Mouse (Mus musculus) thymus, adult 2 months (tissue): ENCODE results near the gene Spry1. TPM values are rescaled to one million over a fixed set of nuclear protein-coding genes. Genes with fewer than 3 reads are reported as not detected.

ENCODE experiments used
- DNase-seq: peaks from one replicate; pipeline ENCODE4 v3.0.0; 2021
- H3K27ac ChIP-seq: fragments of 200-500 bp; 2 replicates; pipeline ENCODE4 v1.5.1; 2012; ENCODE audit warnings: low read length, control low read depth; ENCODE audit not compliant: control insufficient read depth, insufficient read depth
- H3K27me3 ChIP-seq: fragments of 200-500 bp; 2 replicates; pipeline ENCODE4 v1.6.1; 2012; ENCODE audit warnings: mild to moderate bottlenecking, low read length, moderate library complexity, mixed read lengths; ENCODE audit not compliant: control insufficient read depth, insufficient read depth
- H3K36me3 ChIP-seq: fragments of 200-500 bp; 2 replicates; pipeline ENCODE4 v1.6.1; 2012; ENCODE audit warnings: mild to moderate bottlenecking, low read length, moderate library complexity; ENCODE audit not compliant: control insufficient read depth, insufficient read depth
- H3K4me1 ChIP-seq: fragments of 200-500 bp; replicated peaks from 2 replicates; pipeline ENCODE4 v1.6.1; 2012; ENCODE audit warnings: low read length; ENCODE audit not compliant: control insufficient read depth, insufficient read depth
- H3K4me3 ChIP-seq: fragments of 200-500 bp; 2 replicates; pipeline ENCODE4 v1.5.1; 2012; ENCODE audit warnings: mild to moderate bottlenecking, low read length, control low read depth, moderate library complexity; ENCODE audit not compliant: control insufficient read depth, insufficient read depth
- CTCF ChIP-seq: fragments of 200-500 bp; IDR thresholded peaks from 2 replicates; pipeline ENCODE4 v1.5.1; 2012; ENCODE audit warnings: mild to moderate bottlenecking, control low read depth, low read length, moderate library complexity, borderline replicate concordance; ENCODE audit not compliant: control insufficient read depth, poor library complexity, insufficient read depth; ENCODE audit errors: extremely low read depth
- POLR2A ChIP-seq: fragments of 200-500 bp; IDR thresholded peaks from 2 replicates; pipeline ENCODE4 v1.6.1; 2012; ENCODE audit warnings: mild to moderate bottlenecking, low read length, control low read depth, moderate library complexity; ENCODE audit not compliant: control insufficient read depth, poor library complexity, insufficient read depth; ENCODE audit errors: extremely low read depth
- WGBS: fragments of 180-500 bp; shearing (Covaris S2); methylation state at CpG from one replicate; pipeline ENCODE4 v1.1.7; 2018; 5-methylcytosine and 5-hydroxymethylcytosine counted together
- polyA plus RNA-seq: library from polyadenylated mRNA; depleted of rRNA; stranded (reverse); fragments of >200 nt; gene quantifications from 2 replicates; pipeline ENCODE4 v1.2.3, GENCODE M21; 2012

Gene Spry1
- polyA plus RNA-seq, 1 experiment = 12.7 TPM

- Histone ChIP-seq H3K27me3 (no peaks in the 10 kb centered on the region), H3K36me3 (no peaks in the 10 kb centered on the region), H3K4me3 (peak overlapping the region; percentile 38), H3K27ac (no peak overlapping the region), H3K4me1 (peaks cover 21% of the 10 kb centered on the region)
- DNase-seq = peak; percentile 32
- whole genome bisulfite sequencing = 18% methylated on average over 20 of the region's 20 CpGs
- TF ChIP-seq CTCF (no peak), POLR2A (no peak)
These were observed 16.3 kb downstream of the Spry1 start for GRCm38 (mm10) chr3:37655933-37656633.

GRCm38 (mm10) chr3:37657009-37657408, 17.3 kb downstream of the Spry1 start:
- H3K36me3 ChIP-seq = no peaks in the 10 kb centered on the region
- no peak overlapping the region for H3K27ac ChIP-seq
- peaks cover 21% of the 10 kb centered on the region for H3K4me1 ChIP-seq
- 17% methylated on average over 8 of the region's 8 CpGs for WGBS
- TF ChIP-seq CTCF = no peak
- no peak for TF ChIP-seq POLR2A
- H3K27me3 ChIP-seq = no peaks in the 10 kb centered on the region
- no peak overlapping the region for H3K4me3 ChIP-seq
- DNase-seq = no peak

DNA sequence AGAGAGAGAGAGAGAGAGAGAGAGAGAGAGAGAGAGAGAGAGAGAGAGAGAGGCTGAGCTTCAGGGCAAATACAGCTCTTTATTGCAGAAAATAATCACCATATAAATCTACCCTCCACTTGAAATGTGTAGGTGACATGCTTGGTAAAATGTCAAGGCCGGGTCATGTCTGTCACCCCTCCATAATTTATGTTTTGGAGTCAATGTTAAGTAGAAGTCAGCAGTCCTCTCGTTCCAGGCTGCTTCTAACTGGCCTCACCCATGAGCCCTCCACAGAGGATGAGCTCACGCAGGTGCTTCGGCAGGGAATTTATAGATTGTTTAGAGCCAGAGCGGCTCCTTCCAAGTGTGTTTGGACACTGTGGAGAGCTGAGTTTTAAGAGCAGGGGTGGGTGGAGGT, 18.4 kb downstream of the Spry1 start:
- TF ChIP-seq POLR2A = no peak
- no peak for TF ChIP-seq CTCF
- WGBS = 84% methylated on average over 5 of the region's 5 CpGs
- H3K36me3 ChIP-seq = no peaks in the 10 kb centered on the region
- H3K27me3 ChIP-seq = no peaks in the 10 kb centered on the region
- H3K27ac ChIP-seq = no peak overlapping the region
- peaks cover 21% of the 10 kb centered on the region for H3K4me1 ChIP-seq
- H3K4me3 ChIP-seq = no peak overlapping the region
- no peak for DNase-seq

GRCm38 (mm10) chr3:37659621-37660020, 19.9 kb downstream of the Spry1 start:
- TF ChIP-seq CTCF = no peak
- TF ChIP-seq POLR2A = no peak
- Histone ChIP-seq H3K4me1 (peaks cover 12% of the 10 kb centered on the region), H3K27me3 (no peaks in the 10 kb centered on the region), H3K27ac (no peak overlapping the region), H3K36me3 (no peaks in the 10 kb centered on the region), H3K4me3 (no peak overlapping the region)
- 42% methylated on average over 6 of the region's 6 CpGs for WGBS
- DNase-seq = no peak

DNA sequence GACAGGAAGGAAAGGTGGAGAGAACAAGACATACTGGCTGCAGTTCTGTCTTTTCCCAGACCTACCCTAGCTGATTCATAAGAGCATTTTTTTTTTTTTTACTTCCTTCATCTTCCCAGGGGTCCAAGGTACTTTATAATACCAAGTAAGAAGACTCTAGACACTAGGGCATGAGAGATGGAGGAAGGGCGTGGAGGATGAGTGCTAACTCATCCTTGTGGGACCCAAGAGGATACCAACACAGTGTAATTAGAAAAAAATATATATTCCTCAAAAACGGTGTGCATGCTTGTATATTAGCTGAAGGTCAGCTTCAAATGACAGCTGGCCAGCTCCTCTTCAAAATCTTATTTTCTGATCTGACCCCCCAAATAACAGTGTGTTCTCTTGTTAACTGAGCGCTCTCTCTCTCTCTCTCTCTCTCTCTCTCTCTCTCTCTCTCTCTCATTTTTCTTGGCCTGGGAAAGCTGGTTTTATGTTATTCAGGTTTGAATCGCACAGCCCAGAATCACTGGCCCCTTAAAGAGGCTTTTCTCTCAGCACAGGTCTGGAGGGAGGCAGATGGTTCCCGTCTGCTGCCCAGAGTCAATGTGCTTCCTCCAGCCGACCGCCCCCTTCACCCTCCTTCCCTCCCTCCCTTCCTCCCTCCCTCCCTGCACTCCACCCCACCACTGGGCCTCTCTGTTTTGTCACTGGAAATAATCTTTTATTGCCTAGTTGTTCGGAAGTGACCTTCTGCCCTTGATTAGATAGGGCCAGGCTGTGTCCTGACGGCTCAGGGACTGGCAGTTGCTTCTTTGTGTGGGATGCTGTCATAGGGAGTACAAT, 26.8 kb downstream of the Spry1 start:
- WGBS = 45% methylated on average over 9 of the region's 9 CpGs
- TF ChIP-seq POLR2A (no peak), CTCF (no peak)
- no peak for DNase-seq

GRCm38 (mm10) chr3:37667119-37667467, 27.3 kb downstream of the Spry1 start:
- Histone ChIP-seq H3K4me1 (no peaks in the 10 kb centered on the region), H3K27ac (no peak overlapping the region), H3K4me3 (no peak overlapping the region), H3K36me3 (no peaks in the 10 kb centered on the region), H3K27me3 (no peaks in the 10 kb centered on the region)
- WGBS = 34% methylated on average over 2 of the region's 2 CpGs
- TF ChIP-seq POLR2A = no peak
- no peak for TF ChIP-seq CTCF
- DNase-seq = no peak

More for the DNA sequence above, 26.8 kb downstream of the Spry1 start:
- Histone ChIP-seq H3K27ac (no peak overlapping the region), H3K27me3 (no peaks in the 10 kb centered on the region), H3K4me3 (no peak overlapping the region), H3K4me1 (no peaks in the 10 kb centered on the region), H3K36me3 (no peaks in the 10 kb centered on the region)

- DNase-seq = no peak
- no peaks in the 10 kb centered on the region for H3K27me3 ChIP-seq
- 39% methylated on average over 7 of the region's 7 CpGs for WGBS
- H3K27ac ChIP-seq = no peak overlapping the region
- TF ChIP-seq POLR2A (no peak), CTCF (no peak)
- H3K4me1 ChIP-seq = no peaks in the 10 kb centered on the region
- H3K4me3 ChIP-seq = no peak overlapping the region
- H3K36me3 ChIP-seq = no peaks in the 10 kb centered on the region
These were observed 28.0 kb downstream of the Spry1 start for GRCm38 (mm10) chr3:37667736-37668135.
